Mouse (Mus musculus) heart, postnatal 0 days (tissue): ENCODE data around the gene Slc5a6. TPM values are rescaled to one million over a fixed set of nuclear protein-coding genes. Genes with fewer than 3 reads are reported as not detected.

Experiments
- ATAC-seq: fragments of 200-750 bp; cut with Nextera tagmentation; 2 replicates; pipeline ENCODE4 v1.8.0; 2017; ENCODE audit warnings: low read depth, moderate number of reproducible peaks, moderate library complexity; ENCODE audit not compliant: insufficient read depth
- DNase-seq: peaks from one replicate; pipeline ENCODE4 v3.0.0-alpha.2; 2016; ENCODE audit warnings: low spot score
- H3K27ac ChIP-seq: fragments of 300-500 bp; sonication (generic); 2 replicates; pipeline ENCODE4 v1.5.1; 2014; ENCODE audit warnings: low read depth, mild to moderate bottlenecking
- H3K27me3 ChIP-seq: fragments of 300-500 bp; sonication (generic); 2 replicates; pipeline ENCODE4 v1.6.1; 2014; ENCODE audit warnings: low read length, mixed read lengths; ENCODE audit not compliant: control insufficient read depth, insufficient read depth
- H3K36me3 ChIP-seq: fragments of 300-500 bp; sonication (generic); replicated peaks from 2 replicates; pipeline ENCODE4 v1.6.1; 2014; ENCODE audit warnings: low read length, mixed read lengths; ENCODE audit not compliant: control insufficient read depth, insufficient read depth
- H3K4me1 ChIP-seq: fragments of 300-500 bp; sonication (generic); 2 replicates; pipeline ENCODE4 v1.6.1; 2014; ENCODE audit warnings: antibody characterized with exemption; ENCODE audit not compliant: control insufficient read depth, insufficient read depth
- H3K4me2 ChIP-seq: fragments of 300-500 bp; sonication (generic); 2 replicates; pipeline ENCODE4 v1.6.1; 2014; ENCODE audit warnings: low read depth, mild to moderate bottlenecking, low read length, moderate library complexity
- H3K4me3 ChIP-seq: fragments of 300-500 bp; sonication (generic); 2 replicates; pipeline ENCODE4 v1.5.1; 2014; ENCODE audit warnings: low read depth, low read length
- H3K9ac ChIP-seq: fragments of 300-500 bp; sonication (generic); replicated peaks from 2 replicates; pipeline ENCODE4 v1.6.1; 2014; ENCODE audit warnings: low read depth, low read length, mixed read lengths
- H3K9me3 ChIP-seq: fragments of 300-500 bp; sonication (generic); replicated peaks from 2 replicates; pipeline ENCODE4 v1.6.1; 2016; ENCODE audit warnings: low read length; ENCODE audit not compliant: control insufficient read depth
- CTCF ChIP-seq: IDR thresholded peaks from 2 replicates; pipeline ENCODE4 v1.5.1; 2016; ENCODE audit warnings: antibody characterized with exemption, control low read depth, low read depth
- EP300 ChIP-seq: IDR thresholded peaks from 2 replicates; pipeline ENCODE4 v1.6.1; 2016; ENCODE audit warnings: antibody characterized with exemption, low read depth
- WGBS: fragments of 180-500 bp; shearing (Covaris S2); extraction: QIAGEN DNeasy Blood & Tissue Kit; methylation state at CpG from one replicate; pipeline ENCODE4 v1.1.7; 2014; 5-methylcytosine and 5-hydroxymethylcytosine counted together
- polyA plus RNA-seq: library from polyadenylated mRNA; unstranded; fragments of >200 nt; fragmentation: Nextera tagmentation; extraction: Ambion mirVana; gene quantifications from 2 replicates; pipeline ENCODE4 v1.2.1, GENCODE M21; 2015
- total RNA-seq: library from RNA; depleted of rRNA; stranded (reverse); fragments of >200 nt; gene quantifications from 2 replicates; pipeline ENCODE4 v1.2.3, GENCODE M21; 2014; ENCODE audit warnings: low replicate concordance

Slc5a6 gene
- total and polyA plus RNA-seq, 2 experiments from 2014 or later: 5.2 to 7.7 TPM

DNA sequence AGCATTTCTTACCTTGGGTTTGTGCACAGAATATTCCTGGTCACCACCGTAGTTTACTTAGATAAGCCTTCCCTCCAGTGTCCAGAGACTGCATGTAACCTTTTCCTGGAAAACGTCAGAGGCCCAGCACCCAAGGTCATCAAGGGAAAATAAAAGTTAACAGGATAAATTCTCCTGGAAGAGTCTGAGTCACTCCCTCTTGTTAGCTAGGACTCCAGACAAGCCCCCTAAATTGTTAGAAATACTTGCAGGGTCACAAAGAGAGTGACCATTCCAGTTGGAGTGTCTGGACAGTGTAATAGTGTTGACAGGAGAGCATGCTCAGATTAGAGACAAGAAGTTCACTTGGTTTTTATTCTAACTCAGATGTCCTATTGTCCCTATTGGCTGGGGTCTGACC, 32.8 kb downstream of the Slc5a6 start:
- Histone ChIP-seq H3K9ac (no peak overlapping the region), H3K4me3 (no peak overlapping the region), H3K27me3 (no peaks in the 10 kb centered on the region), H3K4me2 (no peak overlapping the region), H3K4me1 (0 out of 2 replicates have a peak, but pooled peaks cover 5% of the 10 kb centered on the region), H3K27ac (peak overlapping the region; percentile 43; the same call in 1 of the 2 replicates), H3K36me3 (no peaks in the 10 kb centered on the region), H3K9me3 (no peaks in the 10 kb centered on the region)
- no peak for TF ChIP-seq CTCF
- no peak for TF ChIP-seq EP300
- WGBS: 7% methylated on average over 2 of the region's 2 CpGs
- DNase-seq (peak; percentile 57), ATAC-seq (peak; percentile 83)

DNA sequence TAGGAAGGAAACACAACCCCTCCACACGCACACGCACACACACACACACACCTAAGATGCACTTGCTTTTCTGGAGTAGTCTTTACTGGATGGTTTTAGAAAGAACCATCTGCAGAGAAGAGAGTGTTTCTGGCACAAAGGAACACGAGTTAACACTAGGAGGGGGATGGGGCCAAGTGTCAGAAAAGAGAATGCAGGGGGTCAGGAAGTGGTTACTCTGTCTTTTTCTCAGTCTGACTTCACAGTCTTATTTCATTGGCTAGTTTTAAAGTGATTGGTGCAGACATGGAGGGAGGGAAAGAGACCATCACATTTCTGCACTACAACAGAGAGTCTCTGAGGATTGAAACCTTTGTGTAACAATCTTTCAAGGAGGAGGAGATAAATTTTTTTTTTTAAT, 36.0 kb downstream of the Slc5a6 start:
- Histone ChIP-seq H3K9ac (no peak overlapping the region), H3K4me1 (0 out of 2 replicates have a peak, but pooled peaks cover 5% of the 10 kb centered on the region), H3K4me3 (no peak overlapping the region), H3K27ac (no peak overlapping the region), H3K9me3 (no peaks in the 10 kb centered on the region), H3K4me2 (no peak overlapping the region), H3K27me3 (no peaks in the 10 kb centered on the region), H3K36me3 (no peaks in the 10 kb centered on the region)
- WGBS: 64% methylated on average over 3 of the region's 3 CpGs
- ATAC-seq (no peak), DNase-seq (no peak)
- no peak for TF ChIP-seq CTCF
- TF ChIP-seq EP300: no peak

DNA sequence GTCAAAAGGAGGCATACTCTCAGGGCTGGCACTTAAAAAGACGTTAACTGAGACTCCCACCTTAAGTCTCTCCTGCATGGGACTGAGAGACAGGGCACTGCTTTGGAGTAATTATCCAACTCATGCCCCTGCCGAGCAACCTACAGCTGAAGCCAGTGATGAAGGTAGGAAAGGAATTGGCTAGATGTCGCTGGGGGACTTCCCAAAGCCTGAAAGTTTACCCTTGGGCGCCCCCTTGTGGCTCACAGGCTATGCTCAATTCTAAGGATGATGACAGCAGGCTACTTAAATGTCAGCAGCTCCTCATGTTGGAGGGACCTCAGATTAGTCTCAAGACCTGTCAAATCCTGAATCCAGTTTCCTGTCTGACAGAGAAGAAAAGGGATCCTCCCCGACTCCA, 44.5 kb downstream of the Slc5a6 start:
- WGBS: under 1% methylated on average over 5 of the region's 5 CpGs
- ATAC-seq (peak; percentile 79), DNase-seq (peak; percentile 76)
- Histone ChIP-seq H3K4me2 (no peak overlapping the region), H3K4me1 (no peaks in the 10 kb centered on the region), H3K36me3 (no peaks in the 10 kb centered on the region), H3K27ac (no peak overlapping the region), H3K27me3 (no peaks in the 10 kb centered on the region), H3K9ac (no peak overlapping the region), H3K4me3 (no peak overlapping the region), H3K9me3 (no peaks in the 10 kb centered on the region)
- TF ChIP-seq CTCF (peak; percentile 90), EP300 (no peak)

DNA sequence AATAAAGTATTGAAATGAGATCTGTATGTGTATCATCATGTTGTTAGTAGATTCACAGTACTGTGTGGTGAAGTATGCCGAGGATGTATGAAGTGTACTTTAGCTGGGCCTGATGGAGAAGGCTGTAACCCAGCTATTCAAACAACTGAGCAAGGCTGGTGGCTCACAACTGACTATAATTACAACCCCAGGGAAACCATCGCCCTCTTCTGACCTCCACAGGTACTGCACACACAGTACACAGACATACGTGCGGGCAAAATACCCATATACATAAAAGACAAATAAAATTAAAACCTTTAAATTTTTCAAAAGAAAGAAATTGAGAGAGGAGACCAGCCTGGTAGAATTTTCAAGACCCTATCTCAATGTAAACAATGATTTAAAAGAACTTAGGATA, 47.2 kb downstream of the Slc5a6 start:
- no peak overlapping the region for H3K4me2 ChIP-seq
- no peak for ATAC-seq
- H3K9me3 ChIP-seq: no peaks in the 10 kb centered on the region
- TF ChIP-seq EP300 (no peak), CTCF (no peak)
- no peaks in the 10 kb centered on the region for H3K27me3 ChIP-seq
- H3K4me1 ChIP-seq: no peaks in the 10 kb centered on the region
- no peaks in the 10 kb centered on the region for H3K36me3 ChIP-seq
- no peak overlapping the region for H3K4me3 ChIP-seq
- no peak for DNase-seq
- WGBS: 78% methylated on average over 4 of the region's 4 CpGs
- H3K27ac ChIP-seq: no peak overlapping the region
- no peak overlapping the region for H3K9ac ChIP-seq

DNA sequence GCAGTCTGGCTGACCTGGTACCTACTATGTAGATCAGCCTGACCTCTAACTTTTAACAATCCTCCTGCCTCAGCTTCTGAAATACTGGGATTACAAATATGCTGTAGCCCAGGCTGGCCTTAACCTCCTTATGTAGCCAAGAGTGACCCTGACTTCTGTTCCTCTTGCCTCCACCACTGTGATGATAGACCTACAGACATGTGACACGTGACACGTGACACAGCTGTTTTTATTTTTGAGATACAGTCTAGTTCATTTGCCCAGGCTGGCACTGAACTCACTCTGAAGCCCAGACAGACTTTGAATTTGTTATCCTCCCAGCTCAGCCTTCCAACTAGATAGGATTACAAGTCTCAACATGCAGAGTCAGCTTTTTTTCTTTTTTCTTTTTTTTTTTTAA, 47.7 kb downstream of the Slc5a6 start:
- no peaks in the 10 kb centered on the region for H3K9me3 ChIP-seq
- no peak for ATAC-seq
- H3K4me3 ChIP-seq: no peak overlapping the region
- TF ChIP-seq CTCF: no peak
- no peak for TF ChIP-seq EP300
- H3K9ac ChIP-seq: no peak overlapping the region
- H3K27me3 ChIP-seq: no peaks in the 10 kb centered on the region
- DNase-seq: no peak
- no peaks in the 10 kb centered on the region for H3K36me3 ChIP-seq
- H3K4me2 ChIP-seq: no peak overlapping the region
- H3K27ac ChIP-seq: no peak overlapping the region
- H3K4me1 ChIP-seq: no peaks in the 10 kb centered on the region
- 76% methylated on average over 2 of the region's 2 CpGs for WGBS

DNA sequence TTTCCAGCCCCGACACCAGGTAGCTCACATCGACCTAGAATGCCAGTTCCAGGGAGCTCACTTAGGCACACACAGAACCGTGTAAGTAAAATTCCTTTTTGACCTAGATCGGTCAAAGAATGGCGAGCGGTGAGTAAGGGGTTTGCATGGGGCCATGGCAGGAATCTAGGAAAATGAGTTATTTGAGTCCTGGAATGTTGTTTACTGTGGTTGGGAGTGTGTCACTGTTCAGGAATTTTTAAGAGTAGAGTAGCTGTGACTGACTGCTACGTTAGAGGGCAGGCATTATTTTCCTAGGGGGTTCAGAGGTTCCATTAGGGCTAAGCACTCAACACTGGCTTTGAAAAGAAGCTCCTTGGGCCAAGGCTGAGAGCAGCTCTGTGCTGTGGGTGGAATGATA, 48.6 kb downstream of the Slc5a6 start:
- 48% methylated on average over 7 of the region's 7 CpGs for WGBS
- Histone ChIP-seq H3K4me1 (no peaks in the 10 kb centered on the region), H3K27me3 (no peaks in the 10 kb centered on the region), H3K9ac (no peak overlapping the region), H3K9me3 (no peaks in the 10 kb centered on the region), H3K27ac (0 out of 2 replicates have a peak overlapping the region, but pooled peaks have one; percentile 34), H3K36me3 (no peaks in the 10 kb centered on the region), H3K4me3 (no peak overlapping the region), H3K4me2 (no peak overlapping the region)
- TF ChIP-seq CTCF (no peak), EP300 (no peak)
- ATAC-seq (no peak), DNase-seq (no peak)
